Mouse (Mus musculus): Measurements from ENCODE around the gene Opcml.

Gene Opcml

DNA sequence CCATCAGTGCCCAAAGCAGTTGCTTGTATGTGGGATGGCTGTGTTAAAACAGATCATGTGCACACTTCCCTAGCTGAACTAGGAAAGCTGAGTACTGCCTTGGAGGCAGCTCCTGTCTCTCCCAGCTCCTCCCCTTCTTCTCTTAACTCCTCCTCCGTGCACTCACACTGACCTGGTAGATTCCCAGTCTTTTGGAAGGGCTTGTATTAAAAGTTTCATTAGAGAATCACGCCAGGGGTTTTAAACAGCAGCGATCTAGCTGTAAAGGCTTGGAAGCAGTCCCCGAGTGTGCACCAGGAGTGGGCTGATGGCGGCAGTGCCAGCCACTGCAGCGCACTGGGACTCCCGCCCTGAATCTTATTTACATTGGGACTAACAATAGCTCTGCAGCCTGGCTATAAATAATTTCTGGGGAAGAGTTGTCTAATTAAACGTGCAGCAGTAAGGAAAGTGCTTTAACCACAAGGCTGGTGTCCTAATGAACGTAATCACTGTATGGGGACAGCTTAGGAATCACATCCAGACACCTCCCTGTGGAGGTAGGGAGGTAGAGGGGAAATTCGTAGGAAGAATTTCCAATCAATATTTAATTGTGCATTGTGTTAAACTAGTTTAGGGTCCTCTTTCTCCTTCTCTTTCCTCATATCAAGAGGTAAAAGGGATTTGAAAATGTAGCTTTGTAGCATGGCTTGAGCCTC is 546.1 kb downstream of the Opcml start:
- DNase-seq, result no peak

DNA sequence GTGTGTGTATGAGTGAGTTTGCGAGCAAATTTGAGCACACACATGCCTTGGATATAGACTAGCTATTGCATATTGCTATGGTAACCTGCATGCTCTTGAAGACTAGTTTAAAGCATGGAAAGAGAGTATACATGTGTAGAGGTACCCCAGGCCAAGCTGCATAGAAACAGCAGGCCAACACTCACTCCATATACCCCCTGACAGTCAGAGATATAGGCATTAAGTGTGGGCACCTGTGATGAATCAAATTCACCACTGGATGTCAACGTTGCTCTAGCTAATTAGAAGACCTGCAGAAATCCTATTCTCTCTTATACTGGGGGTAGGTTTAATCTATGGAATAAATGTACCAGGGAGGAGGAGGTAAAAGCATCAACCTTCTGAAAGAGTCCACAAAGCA is 547.3 kb downstream of the Opcml start:
- DNase-seq, result no peak

DNA sequence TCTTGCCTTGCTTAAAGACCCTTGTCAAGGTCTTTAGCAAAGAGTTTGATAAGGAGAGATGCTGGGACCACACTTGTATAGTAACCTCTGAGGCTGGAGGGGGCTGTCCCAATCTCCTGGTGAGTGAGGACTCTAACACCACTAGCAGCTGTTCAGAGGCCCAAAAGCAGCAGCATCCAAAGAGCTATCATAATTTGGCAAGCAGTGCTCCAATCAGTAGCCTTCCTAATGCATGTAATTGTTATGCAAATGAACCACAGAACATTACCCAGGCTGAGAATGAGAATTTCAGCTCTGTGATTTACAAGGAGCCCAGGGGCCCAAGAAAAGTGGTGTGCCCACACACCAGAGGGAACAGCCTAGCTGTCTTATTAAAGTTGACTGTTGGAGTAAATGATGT is 564.4 kb downstream of the Opcml start:
- no peak for DNase-seq

DNA sequence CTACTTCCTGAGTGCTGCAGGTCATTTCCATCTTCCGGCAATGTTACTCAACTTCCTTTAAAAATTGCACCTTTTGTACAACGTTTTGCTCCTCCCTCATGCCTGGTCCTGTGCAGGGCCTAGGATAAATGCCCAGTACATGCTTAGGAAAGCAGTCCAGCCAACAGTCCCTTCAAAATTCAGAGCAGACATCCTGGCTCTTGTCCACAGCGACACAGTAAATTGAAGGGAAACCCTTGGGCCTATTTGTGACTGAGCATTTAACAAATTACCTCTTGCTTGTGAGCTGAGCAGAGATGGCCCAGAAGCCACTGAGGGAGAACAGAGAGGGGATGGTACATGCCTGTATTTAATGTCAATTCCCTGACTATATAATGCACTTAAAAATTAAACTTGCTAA is 567.4 kb downstream of the Opcml start:
- no peak for DNase-seq

DNA sequence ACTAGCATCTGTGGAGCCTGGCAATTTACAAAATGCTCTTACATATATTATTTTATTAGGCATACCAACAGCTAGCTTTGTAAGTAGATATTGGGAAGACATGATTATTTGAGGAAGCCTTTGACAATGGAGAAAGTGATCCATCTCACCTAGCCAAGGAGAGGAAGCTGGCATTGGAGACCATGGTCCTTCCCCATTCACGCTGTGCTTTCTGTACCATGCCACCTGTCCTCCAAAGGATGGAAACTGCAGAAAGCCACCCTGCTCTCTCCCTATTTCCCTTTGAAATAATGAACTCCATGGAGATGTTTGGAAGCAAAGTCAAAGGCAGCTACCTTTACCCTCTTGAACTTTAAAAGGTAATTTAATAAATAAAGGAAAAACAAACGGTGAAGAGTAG is 570.1 kb downstream of the Opcml start:
- no peak for DNase-seq

DNA sequence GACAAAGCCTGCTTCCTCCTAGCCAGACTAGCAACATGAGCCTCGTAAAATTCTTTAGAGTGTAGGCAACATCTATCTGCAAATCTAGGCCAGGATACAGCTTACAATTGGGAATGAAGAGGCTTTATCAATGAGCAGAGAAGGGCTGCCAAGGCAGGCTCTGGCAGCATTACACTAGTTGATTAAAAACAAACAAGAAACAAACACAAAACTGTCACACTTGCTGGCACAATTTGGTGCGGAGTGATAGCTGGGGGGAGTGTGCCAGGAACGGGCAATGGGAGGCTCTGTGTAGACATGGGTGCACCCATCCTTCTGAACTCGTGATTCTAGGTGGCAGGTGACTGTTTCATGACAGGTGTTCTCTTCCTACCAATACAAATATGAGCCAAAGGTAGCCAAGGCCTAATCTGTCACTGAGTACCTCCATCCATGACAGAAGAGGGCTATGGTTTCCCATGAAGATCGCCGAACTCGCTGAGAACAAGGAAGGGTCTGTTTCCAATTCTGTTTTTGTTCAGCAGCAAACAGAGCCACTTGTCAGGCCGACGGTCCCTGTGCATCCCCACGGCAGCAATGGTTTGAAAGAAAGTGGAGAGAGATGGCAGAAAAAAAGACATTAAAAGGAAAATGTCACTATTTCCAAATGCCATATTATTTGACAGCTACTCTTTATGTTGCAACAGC is 574.0 kb downstream of the Opcml start:
- DNase-seq, result no peak

DNA sequence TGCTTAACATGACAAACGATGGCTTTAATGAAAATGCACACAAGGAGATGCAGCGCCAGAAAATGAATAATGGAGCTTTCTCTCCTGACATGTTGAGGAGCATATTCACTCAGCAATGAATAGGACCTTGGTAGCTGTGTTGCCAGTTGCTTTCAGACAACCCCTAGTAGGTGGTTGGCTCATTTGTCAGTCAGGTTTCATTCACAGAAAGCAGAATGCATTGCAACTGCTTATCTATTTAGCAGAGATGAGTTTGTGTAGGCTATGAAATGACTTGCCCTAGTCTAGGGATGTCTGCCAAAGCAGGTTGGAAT is 574.5 kb downstream of the Opcml start:
- DNase-seq, result no peak

DNA sequence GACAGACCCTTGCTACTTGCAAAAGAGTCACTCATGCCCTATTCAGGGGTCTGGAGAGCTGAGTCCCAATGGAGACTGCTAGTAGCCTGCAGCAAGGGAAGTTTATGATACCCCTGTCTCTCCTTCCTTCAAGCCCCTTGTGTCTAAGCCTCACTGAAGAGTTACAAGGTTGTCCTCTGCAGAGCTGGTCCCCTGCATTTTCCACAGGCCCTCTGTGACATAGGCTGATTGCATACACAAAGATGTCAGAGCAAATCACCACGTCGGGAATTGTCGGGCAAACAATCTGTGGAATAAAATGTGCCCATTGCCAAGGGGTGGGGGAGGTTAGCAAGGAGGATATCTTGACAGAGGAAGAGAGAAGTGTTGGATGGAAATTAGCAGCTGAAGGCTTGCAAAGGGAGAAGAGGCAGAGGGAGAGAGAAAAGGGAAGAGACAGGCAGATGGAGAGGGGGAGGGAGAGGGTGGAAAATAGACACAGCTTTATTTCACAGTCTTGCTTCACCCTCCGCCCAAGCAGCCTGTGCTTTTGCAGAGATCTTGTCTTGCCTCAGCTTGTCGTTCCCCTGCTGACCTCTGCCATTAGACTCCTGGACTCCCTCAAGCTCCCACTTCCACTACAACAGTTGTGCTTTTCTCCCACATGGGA is 596.1 kb downstream of the Opcml start:
- DNase-seq, result no peak

DNA sequence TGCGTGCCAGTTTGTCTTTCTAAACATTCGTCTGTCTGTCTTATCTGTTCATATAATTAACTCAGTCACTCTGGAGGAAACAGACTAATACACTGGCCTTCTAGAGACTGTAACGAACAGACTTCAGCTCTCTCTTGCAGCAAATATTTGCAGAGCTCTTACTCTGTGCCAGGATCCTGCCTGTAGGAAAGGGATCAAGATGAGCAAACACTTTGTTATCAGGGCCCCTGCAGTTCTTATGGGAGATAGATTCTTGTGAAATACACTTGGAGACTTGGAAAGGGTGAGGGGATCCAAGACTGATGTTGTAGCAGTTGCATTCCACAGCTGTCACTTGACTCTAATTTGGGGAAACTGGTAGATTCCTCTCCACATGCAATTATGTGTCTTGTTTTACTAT is 604.6 kb downstream of the Opcml start:
- DNase-seq, result no peak

DNA sequence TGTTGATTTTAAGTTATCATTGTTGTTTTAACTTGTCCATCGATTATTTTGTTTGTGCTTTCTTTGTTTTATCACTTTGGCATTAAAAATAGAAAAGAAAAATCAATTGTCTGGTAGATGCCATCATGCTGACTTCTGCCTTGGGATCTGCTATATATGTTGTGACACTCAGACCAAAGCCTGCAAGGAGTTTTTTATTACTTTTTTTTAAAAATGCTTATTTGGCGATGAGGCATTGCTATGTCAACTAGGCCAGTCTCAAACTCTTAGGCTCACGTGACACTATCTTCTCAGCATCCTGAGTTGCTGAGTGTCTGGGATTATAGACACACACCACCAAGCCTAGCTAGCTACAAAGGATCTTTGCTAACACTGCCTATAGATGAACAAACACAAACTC is 605.1 kb downstream of the Opcml start:
- DNase-seq, result no peak

DNA sequence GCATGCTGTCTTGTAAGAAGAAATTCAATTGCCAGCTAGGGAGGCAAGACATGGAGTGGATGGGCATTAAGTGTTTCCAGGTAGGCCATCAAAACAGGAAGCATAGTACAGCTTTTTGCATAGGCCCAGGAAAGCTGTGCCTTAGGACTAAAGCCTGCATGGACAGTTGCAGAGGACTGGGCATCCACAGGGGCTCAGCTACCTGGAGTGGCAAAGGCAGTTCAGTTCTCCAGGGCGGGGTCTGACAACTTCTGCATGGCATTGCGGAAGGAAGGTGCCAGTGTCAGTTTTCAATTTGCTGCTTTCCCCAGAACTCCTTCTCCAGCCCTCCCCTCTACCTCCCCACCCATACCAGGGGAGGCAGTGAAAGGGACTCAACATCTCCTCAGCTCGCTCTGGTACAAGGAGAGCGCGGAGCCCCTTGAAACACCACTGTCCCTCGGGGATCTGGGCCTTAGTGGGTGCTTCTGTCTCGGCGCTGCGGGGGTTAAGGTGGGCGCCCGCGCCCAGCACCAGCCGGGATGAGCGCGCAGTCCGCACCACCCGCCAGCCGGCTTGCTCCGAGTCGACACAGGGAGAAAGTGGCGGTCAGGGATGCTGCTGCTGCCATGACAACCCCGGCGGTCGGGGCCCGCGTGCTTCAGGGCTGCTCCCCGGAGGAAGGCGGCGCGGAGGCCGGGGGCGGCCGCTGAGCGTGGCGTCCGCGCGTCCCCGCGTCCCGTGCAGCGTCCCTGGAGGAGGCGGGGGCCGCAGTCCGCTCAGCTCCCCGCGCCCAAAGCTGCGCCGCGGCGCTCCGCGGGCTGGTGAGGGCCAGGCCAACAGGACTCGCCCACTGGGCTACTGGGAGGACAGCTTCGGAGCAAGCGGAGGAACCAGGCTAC is 612.4 kb downstream of the Opcml start:
- no peak for DNase-seq

DNA sequence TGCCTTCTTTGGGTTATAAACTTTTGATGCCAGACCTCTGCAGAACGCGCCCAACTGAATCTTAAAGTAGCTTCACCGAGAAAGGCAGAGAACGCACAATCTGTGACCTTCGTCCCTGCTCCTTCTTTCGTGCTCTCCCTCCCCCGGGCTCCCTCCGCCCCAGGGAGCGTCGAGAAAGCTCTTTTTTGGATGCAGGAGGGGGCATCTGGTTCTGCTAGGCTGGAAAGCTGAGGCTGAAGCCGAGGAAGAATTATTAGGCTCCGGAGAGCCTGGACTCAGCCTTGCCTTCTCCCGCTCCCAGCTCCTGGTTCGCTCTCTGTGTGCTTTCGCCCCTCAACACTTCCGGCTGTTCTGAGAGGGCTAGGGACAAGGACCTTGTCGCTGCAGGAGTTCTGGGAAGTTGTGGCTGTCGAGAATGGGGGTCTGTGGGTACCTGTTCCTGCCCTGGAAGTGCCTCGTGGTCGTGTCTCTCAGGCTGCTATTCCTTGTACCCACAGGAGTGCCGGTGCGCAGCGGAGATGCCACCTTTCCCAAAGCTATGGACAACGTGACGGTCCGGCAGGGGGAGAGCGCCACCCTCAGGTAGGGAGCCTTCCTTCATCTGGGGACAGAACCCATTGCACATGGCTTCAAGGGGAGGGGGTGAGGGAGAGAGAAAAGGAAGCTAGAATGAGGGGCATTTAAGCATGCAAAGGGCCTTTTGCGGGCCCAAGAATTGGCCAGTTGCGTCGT is 613.4 kb downstream of the Opcml start:
- no peak for DNase-seq

DNA sequence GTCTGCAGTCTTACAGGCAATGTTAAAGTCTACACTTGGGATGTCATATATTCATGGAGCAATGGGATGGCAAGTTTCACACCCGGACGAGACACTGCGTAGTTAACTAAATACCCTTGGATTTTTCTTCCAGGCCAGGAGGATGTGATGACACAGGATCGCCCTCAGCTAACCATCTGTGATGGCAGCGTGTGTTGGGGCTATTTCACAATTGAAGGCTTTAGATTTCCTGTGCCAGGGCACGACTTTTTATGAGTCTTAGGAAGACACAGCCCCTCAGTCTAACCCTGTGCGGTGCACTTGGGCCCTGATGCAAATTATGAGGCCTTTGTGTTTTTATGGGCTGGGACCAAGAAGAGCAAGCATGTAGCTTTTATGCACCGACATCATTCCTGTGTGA is 614.0 kb downstream of the Opcml start:
- DNase-seq, result no peak

DNA sequence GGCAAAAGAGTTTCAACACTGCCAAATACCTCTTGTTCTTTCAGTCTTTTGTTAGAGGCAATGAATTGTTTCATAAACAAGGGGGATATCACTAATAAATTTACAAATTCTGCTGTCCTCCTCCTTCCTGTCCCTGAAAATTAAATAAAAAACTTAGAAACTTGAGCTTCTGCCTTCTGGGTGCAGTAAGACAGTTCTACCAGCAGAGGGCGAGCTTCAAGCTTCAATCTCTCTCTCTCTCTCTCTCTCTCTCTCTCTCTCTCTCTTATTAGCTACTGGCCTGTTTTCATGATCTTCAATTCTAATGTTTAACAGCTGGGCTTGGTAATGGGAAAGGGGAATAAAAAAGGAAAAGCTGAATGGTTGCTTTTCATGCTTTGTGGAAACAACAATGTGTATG is 615.2 kb downstream of the Opcml start:
- DNase-seq, result no peak

DNA sequence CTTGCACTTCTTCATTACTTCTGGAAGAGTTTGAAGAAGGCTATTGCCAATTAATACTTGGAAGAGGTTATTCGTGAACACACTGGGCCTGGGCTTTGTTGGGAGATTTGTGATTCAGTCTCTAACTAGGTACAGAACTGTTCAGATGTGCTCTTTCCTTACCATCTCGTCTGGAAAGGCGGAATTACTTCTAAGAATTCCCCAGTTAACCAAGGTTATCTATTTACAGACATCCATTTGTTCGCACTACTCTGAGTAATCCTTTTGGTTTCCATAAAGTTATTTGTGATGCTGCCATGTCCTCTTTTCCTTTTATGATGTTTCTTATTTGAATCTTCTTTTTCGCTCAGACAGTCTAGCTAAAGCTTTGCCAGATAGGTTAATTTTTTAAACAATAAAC is 630.2 kb downstream of the Opcml start:
- DNase-seq, result no peak

DNA sequence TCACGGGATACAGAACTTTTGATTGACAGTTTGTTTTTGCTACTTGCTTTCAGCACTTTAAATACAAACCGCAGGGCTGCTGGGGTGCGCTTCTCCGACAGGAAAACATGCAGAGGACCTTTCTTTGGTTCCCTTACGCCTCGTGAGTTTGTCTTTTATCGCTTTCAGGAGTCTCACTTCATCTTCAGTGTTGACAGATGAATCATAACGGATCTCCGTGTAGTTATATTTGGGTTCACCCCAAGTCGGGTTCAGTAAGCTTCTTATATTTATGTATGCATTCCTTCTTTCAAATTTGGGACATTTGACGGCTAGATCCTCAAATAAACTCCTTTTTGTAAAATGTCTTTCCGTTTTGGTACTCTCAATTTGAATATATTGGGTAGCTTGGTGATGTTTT is 632.8 kb downstream of the Opcml start:
- no peak for DNase-seq

DNA sequence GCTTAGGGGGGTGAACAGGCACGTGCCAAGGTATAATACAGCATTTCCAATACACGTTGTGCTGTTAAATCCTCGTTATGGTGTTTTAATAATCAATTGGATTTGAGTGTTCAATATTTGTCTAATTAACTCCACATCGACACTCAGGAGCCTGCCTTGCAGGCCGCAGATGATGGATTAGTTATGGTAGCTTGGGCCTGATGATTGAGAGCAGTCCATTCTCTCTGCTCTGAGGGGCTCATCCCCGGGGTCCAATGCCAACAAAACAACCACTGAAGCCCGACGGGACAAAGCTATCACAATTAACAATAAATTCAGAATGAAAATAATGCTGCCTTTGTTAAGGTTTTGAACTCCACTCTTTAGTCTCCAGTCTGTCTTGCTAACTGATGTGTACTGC is 641.6 kb downstream of the Opcml start:
- DNase-seq, result no peak

DNA sequence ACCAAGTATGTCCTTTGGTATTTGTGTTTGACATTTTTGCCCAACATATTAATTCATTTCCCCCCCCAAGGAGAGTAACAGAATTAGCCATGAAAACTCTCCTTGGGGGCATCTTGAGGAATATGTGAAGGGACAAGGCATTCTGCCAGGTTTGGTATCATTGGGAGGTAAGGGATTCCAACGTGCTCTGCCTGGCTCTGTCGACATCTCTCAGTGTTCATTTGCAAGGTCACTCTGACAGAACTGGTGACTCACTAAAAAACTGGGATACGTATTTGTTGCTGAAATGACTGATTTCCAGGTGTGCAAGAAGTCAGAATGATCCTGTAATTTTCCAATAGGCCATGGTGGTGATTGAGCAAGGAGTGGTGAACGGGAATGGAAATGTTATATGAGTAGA is 648.2 kb downstream of the Opcml start:
- DNase-seq, result no peak

DNA sequence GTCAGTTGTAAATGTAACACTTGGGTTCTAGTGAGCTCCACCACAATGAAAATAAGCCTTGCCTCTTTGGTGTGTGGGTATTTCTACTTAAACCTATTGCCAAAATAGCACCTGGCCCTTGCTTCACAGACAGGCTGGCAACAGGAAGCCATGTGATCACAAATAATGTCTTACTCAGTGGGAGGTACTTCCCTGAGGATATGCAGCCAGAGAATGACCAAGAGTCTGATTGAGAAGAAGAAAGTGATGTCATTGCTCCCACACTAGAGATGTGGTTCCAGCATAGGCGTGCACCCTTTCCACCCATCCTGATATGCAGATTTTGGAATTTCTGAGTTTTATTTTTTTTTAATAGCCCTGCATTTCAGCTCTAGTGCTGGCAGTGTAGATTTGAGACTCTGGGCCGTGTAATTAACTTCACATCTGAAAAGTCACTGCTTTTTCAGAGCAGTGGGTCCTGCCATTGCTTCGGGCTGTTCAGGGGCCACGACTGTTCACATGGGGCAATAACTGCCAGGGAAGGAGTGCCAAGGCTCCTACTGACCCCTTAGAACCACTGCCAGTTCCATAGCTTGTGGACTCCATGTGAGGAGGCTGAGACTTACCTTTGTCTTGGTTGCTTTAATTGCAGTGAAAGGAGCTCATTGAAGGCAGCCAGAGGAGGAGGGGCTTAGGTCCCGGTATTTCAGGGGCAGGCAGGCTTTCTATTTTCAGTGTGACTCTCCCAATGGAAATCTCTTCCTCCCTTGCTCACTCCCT is 649.0 kb downstream of the Opcml start:
- no peak for DNase-seq

DNA sequence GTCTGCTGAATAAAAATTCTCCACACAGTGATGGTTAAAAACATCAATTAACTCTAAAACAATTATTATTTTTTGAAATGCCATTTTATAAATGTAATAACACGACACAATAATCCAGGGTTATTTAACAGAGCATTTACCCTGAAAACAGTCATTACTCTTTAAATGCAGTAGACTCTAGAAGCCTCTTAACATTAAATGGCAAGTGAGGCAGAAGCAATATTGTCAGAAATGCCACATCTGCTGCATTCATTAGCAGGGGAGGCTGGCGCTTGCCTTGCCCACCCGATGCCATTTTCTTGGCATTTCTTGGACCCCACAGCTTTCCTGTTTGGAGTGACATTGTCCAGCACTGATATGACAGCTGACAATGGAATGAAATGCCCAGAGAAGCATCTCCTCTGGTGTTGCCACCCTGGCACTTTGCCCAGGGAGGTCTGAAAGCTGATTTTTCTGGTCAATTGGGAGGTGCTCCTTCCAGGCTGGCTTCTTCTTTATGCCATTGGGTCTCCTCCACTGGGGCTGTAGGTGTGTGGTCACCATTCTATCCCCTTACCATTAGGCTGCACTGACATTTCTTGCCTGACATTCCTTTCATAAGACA is 649.7 kb downstream of the Opcml start:
- no peak for DNase-seq

DNA sequence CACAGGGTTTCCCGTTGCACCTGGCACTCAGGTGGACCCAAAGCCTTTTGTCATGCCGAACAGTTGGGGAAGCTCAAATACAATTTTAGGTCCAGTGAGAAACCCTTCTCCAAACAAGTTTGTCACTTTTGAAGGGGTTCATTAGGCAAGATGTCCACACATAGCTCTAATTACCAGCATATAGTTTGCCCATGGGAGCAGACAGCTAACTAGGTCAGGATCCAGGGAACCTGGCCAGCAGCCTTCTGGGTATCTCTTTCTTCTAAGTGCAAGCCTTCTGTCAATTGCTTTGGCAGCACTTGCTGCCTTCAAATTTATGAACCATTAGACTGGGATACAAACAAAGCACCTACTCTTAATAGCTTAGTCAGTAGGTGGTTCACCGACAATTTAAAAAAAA is 653.9 kb downstream of the Opcml start:
- no peak for DNase-seq

DNA sequence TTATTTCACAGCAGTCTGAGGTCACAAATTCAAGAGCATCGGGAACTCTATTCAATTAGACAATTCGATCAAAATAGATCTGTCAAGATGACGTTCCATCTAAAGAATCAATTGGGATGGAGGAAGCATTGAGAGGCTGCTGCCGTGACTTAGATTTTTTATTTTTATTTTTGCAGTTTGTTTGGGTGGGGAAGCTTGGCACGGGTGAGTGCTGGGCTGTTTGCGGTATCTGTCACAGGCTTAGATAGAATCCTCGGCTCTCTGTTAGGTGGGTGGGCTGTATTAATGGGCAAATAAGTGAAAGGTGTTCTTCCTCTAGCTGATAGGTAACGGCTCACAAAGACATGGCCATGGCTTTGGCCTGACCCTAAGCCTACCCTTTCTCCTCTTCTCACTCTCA is 654.4 kb downstream of the Opcml start:
- DNase-seq, result no peak
